Mouse (Mus musculus): ENCODE measurements at regions not wholly inside any gene's neighbourhood (a gene's known extent, or its start where the extent isn't known, plus 50 kb on each side); places are given as distances from the start of the nearest gene placed in this dataset.

GRCm38 (mm10) chr12:9178626-9179025 is 148.8 kb downstream of the Ttc32 start:
- ATAC-seq (ENCODE audit: borderline replicate concordance, extremely low read depth, low FRiP score, low TSS enrichment), result no peak
- H3K9ac ChIP-seq, result no peak overlapping the region
- H3K4me2 ChIP-seq, result no peak overlapping the region
- WGBS, result 33% methylated on average over 4 of the region's 4 CpGs
- H3K27ac ChIP-seq, result no peak overlapping the region
- H3K4me3 ChIP-seq, result no peak overlapping the region
- no peaks in the 10 kb centered on the region for H3K9me3 ChIP-seq
- H3K36me3 ChIP-seq, result no peaks in the 10 kb centered on the region
- 0 out of 2 replicates have a peak, but pooled peaks cover 4% of the 10 kb centered on the region for H3K4me1 ChIP-seq
- H3K27me3 ChIP-seq, result no peaks in the 10 kb centered on the region

GRCm38 (mm10) chr12:9180677-9181076 is 150.9 kb downstream of the Ttc32 start:
- ATAC-seq (ENCODE audit: borderline replicate concordance, extremely low read depth, low FRiP score, low TSS enrichment), result no peak
- no peak overlapping the region for H3K4me3 ChIP-seq
- H3K27ac ChIP-seq, result no peak overlapping the region
- 78% methylated on average over 4 of the region's 4 CpGs for WGBS
- no peak overlapping the region for H3K4me2 ChIP-seq
- H3K9me3 ChIP-seq, result no peaks in the 10 kb centered on the region
- no peaks in the 10 kb centered on the region for H3K36me3 ChIP-seq
- no peak overlapping the region for H3K9ac ChIP-seq
- no peaks in the 10 kb centered on the region for H3K27me3 ChIP-seq
- no peaks in the 10 kb centered on the region for H3K4me1 ChIP-seq

GRCm38 (mm10) chr12:9191721-9192120 is 161.9 kb downstream of the Ttc32 start:
- 0 out of 2 replicates have a peak, but pooled peaks cover 3% of the 10 kb centered on the region for H3K4me1 ChIP-seq
- no peak overlapping the region for H3K27ac ChIP-seq
- no peaks in the 10 kb centered on the region for H3K9me3 ChIP-seq
- no peaks in the 10 kb centered on the region for H3K36me3 ChIP-seq
- no peak for ATAC-seq (ENCODE audit: borderline replicate concordance, extremely low read depth, low FRiP score, low TSS enrichment)
- no peaks in the 10 kb centered on the region for H3K27me3 ChIP-seq
- H3K4me3 ChIP-seq, result no peak overlapping the region
- no peak overlapping the region for H3K9ac ChIP-seq
- 71% methylated on average over 5 of the region's 5 CpGs for WGBS
- H3K4me2 ChIP-seq, result no peak overlapping the region

DNA sequence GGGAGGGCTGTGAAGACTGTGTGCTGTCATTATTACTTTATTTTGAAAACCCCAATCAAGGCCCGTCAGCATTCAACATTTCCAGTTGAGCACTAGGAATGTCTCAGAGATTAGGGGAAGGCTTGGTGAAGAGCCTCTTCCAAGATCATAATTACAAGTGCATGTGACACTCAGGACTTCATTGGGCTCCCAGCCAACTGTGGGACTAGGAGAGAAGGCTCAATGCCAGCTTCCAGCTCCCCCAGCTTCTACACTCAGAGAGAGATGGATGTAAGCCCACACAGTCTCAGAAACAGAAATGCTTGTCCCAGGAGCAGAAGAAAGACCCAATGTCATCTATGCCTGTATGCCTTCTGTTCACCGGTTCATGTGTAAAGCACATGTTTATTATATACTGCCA is 169.5 kb downstream of the Ttc32 start:
- no peaks in the 10 kb centered on the region for H3K9me3 ChIP-seq
- H3K9ac ChIP-seq, result no peak overlapping the region
- no peak overlapping the region for H3K4me3 ChIP-seq
- WGBS, result 61% methylated on average over 2 of the region's 2 CpGs
- H3K27ac ChIP-seq, result no peak overlapping the region
- ATAC-seq (ENCODE audit: borderline replicate concordance, extremely low read depth, low FRiP score, low TSS enrichment), result no peak
- no peaks in the 10 kb centered on the region for H3K27me3 ChIP-seq
- H3K4me2 ChIP-seq, result no peak overlapping the region
- H3K36me3 ChIP-seq, result no peaks in the 10 kb centered on the region
- no peaks in the 10 kb centered on the region for H3K4me1 ChIP-seq

- H3K27me3 ChIP-seq, result no peaks in the 10 kb centered on the region
- WGBS, result 35% methylated on average over 1 of the region's 1 CpGs
Measured at GRCm38 (mm10) chr12:9212211-9212610, 182.4 kb downstream of the Ttc32 start.

GRCm38 (mm10) chr12:9224971-9225370 is 195.2 kb downstream of the Ttc32 start:
- ATAC-seq (ENCODE audit: borderline replicate concordance, extremely low read depth, low FRiP score, low TSS enrichment), result no peak
- Histone ChIP-seq H3K9me3 (no peaks in the 10 kb centered on the region), H3K27me3 (no peaks in the 10 kb centered on the region), H3K4me1 (no peaks in the 10 kb centered on the region), H3K36me3 (no peaks in the 10 kb centered on the region), H3K4me2 (no peak overlapping the region), H3K27ac (no peak overlapping the region), H3K4me3 (no peak overlapping the region), H3K9ac (no peak overlapping the region)
- 53% methylated on average over 5 of the region's 5 CpGs for WGBS

More at GRCm38 (mm10) chr12:9212211-9212610, 182.4 kb downstream of the Ttc32 start:
- Histone ChIP-seq H3K9ac (no peak overlapping the region), H3K36me3 (no peaks in the 10 kb centered on the region), H3K9me3 (no peaks in the 10 kb centered on the region), H3K4me1 (no peaks in the 10 kb centered on the region), H3K4me3 (no peak overlapping the region), H3K27ac (no peak overlapping the region), H3K4me2 (no peak overlapping the region)
- ATAC-seq (ENCODE audit: borderline replicate concordance, extremely low read depth, low FRiP score, low TSS enrichment), result no peak

- no peaks in the 10 kb centered on the region for H3K27me3 ChIP-seq
- no peak overlapping the region for H3K4me3 ChIP-seq
- 60% methylated on average over 5 of the region's 5 CpGs for WGBS
- no peak overlapping the region for H3K27ac ChIP-seq
- H3K4me1 ChIP-seq, result no peaks in the 10 kb centered on the region
- ATAC-seq (ENCODE audit: borderline replicate concordance, extremely low read depth, low FRiP score, low TSS enrichment), result no peak
- no peaks in the 10 kb centered on the region for H3K9me3 ChIP-seq
- no peak overlapping the region for H3K9ac ChIP-seq
- H3K4me2 ChIP-seq, result no peak overlapping the region
- H3K36me3 ChIP-seq, result no peaks in the 10 kb centered on the region
Measured at GRCm38 (mm10) chr12:9227901-9228300, 198.1 kb downstream of the Ttc32 start.

DNA sequence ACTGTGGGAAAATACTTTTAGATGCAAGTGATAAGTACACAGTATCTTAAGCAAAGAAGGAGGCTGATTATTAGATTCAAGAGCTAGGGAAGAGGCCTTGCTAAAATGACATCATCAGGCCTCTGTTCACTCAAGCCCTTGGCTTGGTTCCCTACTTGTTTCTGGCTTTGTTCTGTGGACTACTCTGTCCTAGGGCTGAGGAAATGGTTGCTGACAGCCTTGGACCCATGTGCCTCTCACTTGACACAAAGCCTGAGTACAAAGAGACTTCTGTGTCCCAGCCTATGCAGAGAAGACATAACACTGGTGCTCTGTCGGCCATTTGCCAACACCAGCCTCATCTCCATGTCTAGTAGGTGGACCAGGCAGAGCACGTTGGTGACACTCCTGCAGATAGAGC is 198.7 kb downstream of the Ttc32 start:
- 55% methylated on average over 2 of the region's 2 CpGs for WGBS

GRCm38 (mm10) chr12:9229981-9230380 is 200.2 kb downstream of the Ttc32 start:
- Histone ChIP-seq H3K9ac (no peak overlapping the region), H3K4me3 (no peak overlapping the region), H3K4me1 (no peaks in the 10 kb centered on the region), H3K9me3 (no peaks in the 10 kb centered on the region), H3K36me3 (no peaks in the 10 kb centered on the region), H3K4me2 (no peak overlapping the region), H3K27ac (no peak overlapping the region), H3K27me3 (no peaks in the 10 kb centered on the region)
- peak; percentile 52; the same call in 1 of the 2 replicates for ATAC-seq (ENCODE audit: borderline replicate concordance, extremely low read depth, low FRiP score, low TSS enrichment)
- WGBS, result 41% methylated on average over 4 of the region's 4 CpGs

More for the DNA sequence above, 198.7 kb downstream of the Ttc32 start:
- Histone ChIP-seq H3K4me1 (no peaks in the 10 kb centered on the region), H3K4me3 (no peak overlapping the region), H3K9ac (no peak overlapping the region), H3K9me3 (no peaks in the 10 kb centered on the region), H3K4me2 (no peak overlapping the region), H3K27me3 (no peaks in the 10 kb centered on the region), H3K36me3 (no peaks in the 10 kb centered on the region), H3K27ac (no peak overlapping the region)
- ATAC-seq (ENCODE audit: borderline replicate concordance, extremely low read depth, low FRiP score, low TSS enrichment), result 0 out of 2 replicates have a peak, but pooled peaks have one; percentile 31

DNA sequence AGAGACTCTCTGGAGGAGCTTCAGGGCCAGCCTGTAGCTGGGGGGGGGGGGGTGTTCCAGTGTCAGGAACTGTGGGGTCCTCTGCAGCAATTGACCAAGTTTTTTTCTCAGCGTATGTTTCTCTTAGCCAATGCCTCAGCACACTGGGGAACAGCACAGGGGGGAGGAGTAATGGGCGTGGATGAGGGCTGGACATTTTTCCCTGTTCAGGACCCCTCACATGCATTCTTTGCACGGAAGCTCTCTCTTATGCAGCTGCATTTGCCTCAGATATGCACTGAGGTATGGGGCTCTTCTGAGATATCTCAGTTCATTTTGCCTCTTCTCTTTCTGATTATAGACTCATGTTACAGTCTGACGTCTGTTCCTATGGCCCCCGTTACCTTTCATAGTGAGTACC is 200.8 kb downstream of the Ttc32 start:
- H3K9ac ChIP-seq, result no peak overlapping the region
- ATAC-seq (ENCODE audit: borderline replicate concordance, extremely low read depth, low FRiP score, low TSS enrichment), result no peak
- H3K4me3 ChIP-seq, result no peak overlapping the region
- no peaks in the 10 kb centered on the region for H3K27me3 ChIP-seq
- WGBS, result 49% methylated on average over 5 of the region's 5 CpGs
- no peak overlapping the region for H3K27ac ChIP-seq
- no peaks in the 10 kb centered on the region for H3K36me3 ChIP-seq
- H3K9me3 ChIP-seq, result no peaks in the 10 kb centered on the region
- no peaks in the 10 kb centered on the region for H3K4me1 ChIP-seq
- H3K4me2 ChIP-seq, result no peak overlapping the region

DNA sequence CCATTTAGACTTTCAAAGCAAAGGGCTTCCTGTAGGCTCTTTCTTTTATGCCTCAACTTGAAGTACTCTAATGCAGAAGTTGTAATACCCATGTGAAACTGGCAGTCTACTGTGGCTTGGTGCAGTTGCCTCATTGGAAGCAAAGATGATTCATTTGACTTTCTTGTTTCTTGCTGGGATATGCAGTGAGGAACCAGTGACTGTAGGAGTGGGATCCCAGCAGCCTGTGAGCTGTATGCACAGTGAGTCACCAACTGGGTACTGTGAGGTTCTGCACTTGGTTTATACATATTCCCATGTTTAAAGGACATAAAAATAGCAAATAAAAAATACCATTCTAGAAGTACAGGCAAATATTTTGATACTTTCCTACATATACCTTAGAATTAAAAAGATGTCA is 202.6 kb downstream of the Ttc32 start:
- no peaks in the 10 kb centered on the region for H3K4me1 ChIP-seq
- H3K27ac ChIP-seq, result no peak overlapping the region
- H3K27me3 ChIP-seq, result no peaks in the 10 kb centered on the region
- no peaks in the 10 kb centered on the region for H3K36me3 ChIP-seq
- no peak for ATAC-seq (ENCODE audit: borderline replicate concordance, extremely low read depth, low FRiP score, low TSS enrichment)
- H3K9me3 ChIP-seq, result no peaks in the 10 kb centered on the region
- no peak overlapping the region for H3K4me3 ChIP-seq
- no peak overlapping the region for H3K9ac ChIP-seq
- H3K4me2 ChIP-seq, result no peak overlapping the region

GRCm38 (mm10) chr12:9235866-9236265 is 206.1 kb downstream of the Ttc32 start:
- H3K4me2 ChIP-seq, result no peak overlapping the region
- H3K4me3 ChIP-seq, result no peak overlapping the region
- ATAC-seq (ENCODE audit: borderline replicate concordance, extremely low read depth, low FRiP score, low TSS enrichment), result no peak; the same call in 1 of the 2 replicates
- H3K27me3 ChIP-seq, result no peaks in the 10 kb centered on the region
- no peaks in the 10 kb centered on the region for H3K36me3 ChIP-seq
- no peaks in the 10 kb centered on the region for H3K9me3 ChIP-seq
- no peak overlapping the region for H3K9ac ChIP-seq
- WGBS, result 65% methylated on average over 4 of the region's 4 CpGs
- no peaks in the 10 kb centered on the region for H3K4me1 ChIP-seq
- no peak overlapping the region for H3K27ac ChIP-seq

- Histone ChIP-seq H3K36me3 (no peaks in the 10 kb centered on the region), H3K9ac (no peak overlapping the region), H3K27ac (no peak overlapping the region), H3K9me3 (no peaks in the 10 kb centered on the region), H3K4me2 (no peak overlapping the region), H3K4me3 (no peak overlapping the region), H3K27me3 (no peaks in the 10 kb centered on the region), H3K4me1 (no peaks in the 10 kb centered on the region)
- WGBS, result 32% methylated on average over 6 of the region's 6 CpGs
- ATAC-seq (ENCODE audit: borderline replicate concordance, extremely low read depth, low FRiP score, low TSS enrichment), result 0 out of 2 replicates have a peak, but pooled peaks have one; percentile 11
Measured at GRCm38 (mm10) chr12:9237538-9237937, 207.7 kb downstream of the Ttc32 start.

Data from lung, embryonic 15.5 days (tissue).